Mouse (Mus musculus): ENCODE data around the gene Vmn1r39.

- TF ChIP-seq CTCF (IDR thresholded peaks at IDR 0.05; ENCODE audit: control insufficient read depth, insufficient read depth, low read length), result no peak
- no peak for TF ChIP-seq POLR2A (IDR thresholded peaks at IDR 0.05; ENCODE audit: borderline replicate concordance, control insufficient read depth, low read depth, low read length)
These were observed 38.5 kb upstream of the Vmn1r39 start for GRCm38 (mm10) chr6:66848936-66849335.
